Mouse (Mus musculus) thymus, adult 2 months (tissue): ENCODE measurements around the gene Tlk1.

ENCODE experiments used
- CTCF ChIP-seq: fragments of 200-500 bp; IDR thresholded peaks from 2 replicates; pipeline ENCODE4 v1.5.1; 2012; ENCODE audit warnings: mild to moderate bottlenecking, control low read depth, low read length, moderate library complexity, borderline replicate concordance; ENCODE audit not compliant: control insufficient read depth, poor library complexity, insufficient read depth; ENCODE audit errors: extremely low read depth
- POLR2A ChIP-seq: fragments of 200-500 bp; IDR thresholded peaks from 2 replicates; pipeline ENCODE4 v1.6.1; 2012; ENCODE audit warnings: mild to moderate bottlenecking, low read length, control low read depth, moderate library complexity; ENCODE audit not compliant: control insufficient read depth, poor library complexity, insufficient read depth; ENCODE audit errors: extremely low read depth

DNA sequence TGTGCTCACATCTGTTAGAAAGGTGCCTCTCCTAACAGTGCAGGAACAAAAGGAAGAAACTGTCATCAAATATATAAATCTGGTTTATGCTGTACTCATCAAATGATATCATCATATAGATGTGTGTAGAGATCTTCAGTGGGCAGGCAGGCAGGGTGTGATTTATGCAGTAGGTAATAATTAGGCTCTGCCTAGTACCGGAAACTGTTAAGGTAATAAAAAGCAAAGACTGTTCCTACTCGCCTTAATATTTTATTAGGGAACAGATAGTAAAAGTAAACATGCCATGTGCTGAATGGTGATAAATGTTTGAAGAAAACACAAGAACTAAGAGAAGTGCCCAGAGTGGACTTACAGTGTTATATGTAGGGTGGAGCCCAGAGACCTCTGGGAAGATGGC, 143.2 kb downstream of the Tlk1 start:
- no peak for TF ChIP-seq CTCF
- no peak for TF ChIP-seq POLR2A
